Mouse (Mus musculus) small intestine, adult 2 months (tissue): ENCODE results near the gene Bves.
"Not testable (repeated sequence)": the region's sequence is repeated elsewhere in the genome, so short reads cannot be mapped to it uniquely, and the experiment has no call there.

ENCODE experiments used
- CTCF ChIP-seq: fragments of 200-500 bp; IDR thresholded peaks from 2 replicates; pipeline ENCODE4 v1.5.1; 2012; ENCODE audit warnings: low read depth, mild to moderate bottlenecking, control low read depth, inconsistent platforms, low read length, moderate library complexity, mixed read lengths; ENCODE audit not compliant: insufficient replicate concordance, insufficient read length; ENCODE audit errors: extremely low read depth
- POLR2A ChIP-seq: fragments of 200-500 bp; IDR thresholded peaks from 2 replicates; pipeline ENCODE4 v1.6.1; 2012; ENCODE audit warnings: low read depth, mild to moderate bottlenecking, control low read depth, inconsistent platforms, low read length, moderate library complexity

DNA sequence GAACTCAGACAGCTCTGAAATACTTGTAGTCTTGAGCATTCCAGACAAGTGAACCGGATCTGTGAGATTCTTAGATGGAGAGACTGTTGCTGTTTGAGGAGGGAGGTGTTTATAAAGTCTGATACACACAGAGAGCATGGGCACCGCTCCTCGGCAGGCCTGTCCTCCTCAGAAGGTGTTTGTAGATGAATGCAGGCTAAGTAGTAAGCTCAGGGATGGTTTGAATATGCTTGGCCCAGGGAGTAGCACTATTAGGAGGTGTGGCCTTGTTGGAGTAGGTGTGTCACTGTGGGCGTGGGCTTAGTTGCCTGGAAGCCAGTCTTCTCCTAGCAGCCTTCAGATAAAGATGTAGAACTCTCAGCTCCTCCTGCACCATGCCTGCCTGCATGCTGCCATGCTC, 43.4 kb upstream of the Bves start:
- TF ChIP-seq CTCF, POLR2A: not testable (repeated sequence)
